Mouse (Mus musculus) ES-Bruce4 (cell line): ENCODE measurements around the gene Zswim4.

ENCODE experiments used
- CTCF ChIP-seq: IDR thresholded peaks from one replicate; pipeline ENCODE4 v1.8.1; 2011; ENCODE audit warnings: low read depth, low read length
- EP300 ChIP-seq: IDR thresholded peaks from 2 replicates; pipeline ENCODE4 v1.6.1; 2011; ENCODE audit warnings: low read depth, low read length; ENCODE audit not compliant: insufficient read depth
- POLR2A ChIP-seq: IDR thresholded peaks from one replicate; pipeline ENCODE4 v1.8.1; 2011; ENCODE audit warnings: low read length; ENCODE audit not compliant: insufficient read depth

DNA sequence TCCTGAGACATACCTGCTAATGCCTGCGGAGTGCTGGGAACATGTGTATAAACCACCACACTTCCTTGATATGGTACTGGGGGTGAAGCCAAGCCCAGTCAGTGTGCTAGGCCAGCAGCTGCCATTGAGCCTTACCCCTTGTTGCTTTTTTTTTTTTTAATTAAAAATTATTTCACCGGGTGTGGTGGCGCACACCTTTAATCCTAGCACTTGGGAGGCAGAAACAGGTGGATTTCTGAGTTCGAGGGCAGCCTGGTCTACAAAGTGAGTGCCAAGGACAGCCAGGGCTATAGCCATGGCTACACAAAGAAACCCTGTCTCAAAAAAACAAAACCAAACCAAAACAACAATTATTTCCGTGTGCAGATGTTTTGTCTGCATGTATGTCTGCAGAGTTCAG is 31.8 kb downstream of the Zswim4 start:
- no peak for TF ChIP-seq POLR2A
- no peak for TF ChIP-seq CTCF
- TF ChIP-seq EP300: no peak
